Mouse (Mus musculus): Measurements from ENCODE around the gene Podxl. TPM values are rescaled to one million over a fixed set of nuclear protein-coding genes. Genes with fewer than 3 reads are reported as not detected.

Gene Podxl
- polyA plus RNA-seq, 1 experiment from 2014 or later: 10.8 TPM

- no peak overlapping the region for H3K4me3 ChIP-seq (ENCODE audit: low read depth, low read length)
- DNase-seq (ENCODE audit: low spot score) (no peak), ATAC-seq (ENCODE audit: insufficient read depth, low FRiP score, low TSS enrichment) (no peak)
- 81% methylated on average over 4 of the region's 4 CpGs for WGBS
- no peak overlapping the region for H3K27ac ChIP-seq (ENCODE audit: low read depth, low read length)
- H3K27me3 ChIP-seq (ENCODE audit: control insufficient read depth, insufficient read depth, low read length): no peaks in the 10 kb centered on the region
- H3K4me2 ChIP-seq (ENCODE audit: low read depth): no peak overlapping the region
- H3K4me1 ChIP-seq (ENCODE audit: control insufficient read depth, insufficient read depth, low read length): no peaks in the 10 kb centered on the region
- no peak overlapping the region for H3K9ac ChIP-seq (ENCODE audit: low read length)
- 0 out of 2 replicates have a peak, but pooled peaks cover 2% of the 10 kb centered on the region for H3K36me3 ChIP-seq (ENCODE audit: control insufficient read depth, insufficient read depth, low read length)
- H3K9me3 ChIP-seq (ENCODE audit: control insufficient read depth, low read length): no peaks in the 10 kb centered on the region
Observed at GRCm38 (mm10) chr6:31480008-31480407, 83.8 kb downstream of the Podxl start.

- ATAC-seq (ENCODE audit: insufficient read depth, low FRiP score, low TSS enrichment) (no peak), DNase-seq (ENCODE audit: low spot score) (peak; percentile 12)
- no peaks in the 10 kb centered on the region for H3K4me1 ChIP-seq (ENCODE audit: control insufficient read depth, insufficient read depth, low read length)
- H3K9me3 ChIP-seq (ENCODE audit: control insufficient read depth, low read length): no peaks in the 10 kb centered on the region
- WGBS: 70% methylated on average over 4 of the region's 4 CpGs
- H3K9ac ChIP-seq (ENCODE audit: low read length): no peak overlapping the region
- H3K4me3 ChIP-seq (ENCODE audit: low read depth, low read length): no peak overlapping the region
- H3K27ac ChIP-seq (ENCODE audit: low read depth, low read length): no peak overlapping the region
- no peak overlapping the region for H3K4me2 ChIP-seq (ENCODE audit: low read depth)
- H3K36me3 ChIP-seq (ENCODE audit: control insufficient read depth, insufficient read depth, low read length): 0 out of 2 replicates have a peak, but pooled peaks cover 2% of the 10 kb centered on the region
- H3K27me3 ChIP-seq (ENCODE audit: control insufficient read depth, insufficient read depth, low read length): no peaks in the 10 kb centered on the region
Observed at GRCm38 (mm10) chr6:31478221-31478620, 85.6 kb downstream of the Podxl start.

Other genes starting within 250 kb of the Podxl start
- gene Mkln1, start 165.2 kb downstream of the Podxl start, polyA plus RNA-seq (2014; fragmentation: Nextera tagmentation; extraction: Ambion mirVana): 208 and 230 TPM in 2 replicates

Data from neural tube, embryonic 11.5 days (tissue).